Mouse (Mus musculus) brain, embryonic 14.5 days (tissue): Measurements from ENCODE around the gene Elovl4.

Source experiments
- CTCF ChIP-seq: fragments of 200-500 bp; IDR thresholded peaks from 2 replicates; pipeline ENCODE4 v1.5.1; 2012; ENCODE audit warnings: inconsistent platforms, mild to moderate bottlenecking, moderate library complexity, borderline replicate concordance; ENCODE audit not compliant: insufficient read depth, insufficient read length; ENCODE audit errors: extremely low read depth
- POLR2A ChIP-seq: fragments of 200-500 bp; IDR thresholded peaks from 2 replicates; pipeline ENCODE4 v1.6.1; 2012; ENCODE audit warnings: mild to moderate bottlenecking, inconsistent platforms, borderline replicate concordance; ENCODE audit not compliant: poor library complexity, insufficient read depth, insufficient read length, severe bottlenecking; ENCODE audit errors: extremely low read depth

DNA sequence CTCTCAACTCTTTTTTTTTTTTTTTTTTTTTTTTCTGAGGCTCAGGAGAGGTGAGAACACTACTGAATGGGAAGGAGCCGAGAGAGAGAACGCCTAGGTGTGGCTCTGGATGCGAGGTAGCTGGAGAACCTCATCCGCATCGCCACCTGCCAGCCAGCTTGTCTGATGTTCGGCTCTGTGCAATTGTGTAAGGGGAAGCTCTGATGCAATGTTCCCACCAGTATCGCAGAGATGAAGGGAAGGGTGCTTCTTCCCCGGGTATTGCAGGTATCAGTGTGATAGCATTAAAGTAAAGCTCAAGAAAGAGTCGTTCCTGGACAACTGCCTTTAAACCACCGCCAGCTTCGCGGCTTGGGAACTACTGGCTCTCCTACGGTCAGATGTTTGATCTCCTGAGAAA, 1.7 kb downstream of the Elovl4 start:
- no peak for TF ChIP-seq CTCF
- no peak for TF ChIP-seq POLR2A
